Mouse (Mus musculus) cerebellum, postnatal 4 days (tissue): ENCODE data around the gene Prph2.

Experiments used
- DNase-seq, 2 experiments: peaks; one replicate each; pipeline ENCODE4 v3.0.0; 2022; ENCODE audit warnings: low spot score in 2 of 2, mixed read lengths in 1 of 2

Prph2 gene

GRCm38 (mm10) chr17:46890843-46891594 is 19.2 kb upstream of the Prph2 start:
- peak in 1 of 2 experiments; percentile 26 for DNase-seq

- no peak for DNase-seq
These were observed 14.8 kb upstream of the Prph2 start for GRCm38 (mm10) chr17:46895426-46895825.

GRCm38 (mm10) chr17:46897221-46897950 is 12.9 kb upstream of the Prph2 start:
- DNase-seq, result no peak

GRCm38 (mm10) chr17:46900941-46901340 is 9.3 kb upstream of the Prph2 start:
- no peak for DNase-seq

- peak; percentile 57 to 77 for DNase-seq
These were observed 6.3 kb upstream of the Prph2 start for GRCm38 (mm10) chr17:46903876-46904490.

GRCm38 (mm10) chr17:46912331-46912730 is 2.1 kb downstream of the Prph2 start:
- no peak for DNase-seq

GRCm38 (mm10) chr17:46915129-46915528 is 4.9 kb downstream of the Prph2 start:
- no peak for DNase-seq

DNA sequence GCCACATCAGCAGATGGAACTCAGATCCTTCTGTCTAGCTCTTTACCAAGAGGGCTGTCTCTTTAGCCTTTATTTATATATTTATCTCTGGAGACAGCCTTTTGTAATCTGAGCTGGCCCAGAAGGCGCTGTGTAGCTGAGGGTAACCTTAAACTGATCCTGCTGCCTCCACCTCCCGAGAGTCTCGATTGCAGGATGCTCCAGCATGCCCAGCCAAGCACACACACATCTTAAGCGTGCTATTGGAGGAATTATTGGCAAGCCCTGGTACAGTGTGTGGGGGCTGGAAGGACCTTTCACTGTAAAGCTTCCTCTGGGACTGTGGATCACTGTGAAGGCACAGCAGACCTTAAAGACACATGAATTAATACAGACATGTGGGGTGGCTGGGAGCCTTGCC is 8.7 kb downstream of the Prph2 start:
- no peak for DNase-seq

- DNase-seq, result no peak
These were observed 10.6 kb downstream of the Prph2 start for GRCm38 (mm10) chr17:46920855-46921254.

DNA sequence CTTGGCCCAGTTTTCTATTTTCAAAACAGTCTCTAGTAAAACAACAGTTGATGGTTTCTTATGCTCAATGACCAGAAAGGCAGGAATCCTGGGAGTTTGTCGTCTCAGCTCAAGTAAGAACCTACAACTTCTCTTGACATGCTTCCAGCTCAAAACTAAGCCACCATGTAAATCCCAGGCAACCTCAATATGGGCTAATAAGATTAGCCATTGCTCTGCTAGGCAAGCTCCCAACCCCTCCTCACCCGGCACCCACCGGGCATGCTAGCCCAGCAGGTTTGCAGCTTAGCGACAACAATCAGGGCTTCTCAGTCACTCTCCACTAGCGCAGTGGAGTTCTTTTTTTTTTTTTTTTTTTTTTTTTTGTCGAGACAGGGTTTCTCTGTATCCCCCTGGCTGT is 15.9 kb downstream of the Prph2 start:
- no peak for DNase-seq

DNA sequence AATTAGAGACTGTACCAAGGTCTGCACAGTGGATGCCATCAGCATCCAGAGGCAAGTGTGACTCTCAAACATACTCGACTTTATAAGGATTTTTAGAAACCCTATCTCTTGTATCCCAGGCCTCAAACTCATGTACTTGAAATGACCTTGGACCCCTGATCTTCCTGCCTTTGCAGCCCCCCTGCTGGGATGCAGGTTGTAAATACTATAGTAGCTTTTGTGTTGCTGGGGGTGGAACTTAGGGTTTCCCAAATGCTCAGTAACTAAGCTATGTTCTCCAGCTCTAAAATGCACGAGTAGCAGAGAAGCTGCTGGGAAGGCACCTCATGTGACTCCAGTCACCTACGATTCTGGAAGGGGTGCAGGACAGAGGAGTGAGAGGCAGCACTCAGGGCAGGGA is 16.7 kb downstream of the Prph2 start:
- DNase-seq, result no peak

DNA sequence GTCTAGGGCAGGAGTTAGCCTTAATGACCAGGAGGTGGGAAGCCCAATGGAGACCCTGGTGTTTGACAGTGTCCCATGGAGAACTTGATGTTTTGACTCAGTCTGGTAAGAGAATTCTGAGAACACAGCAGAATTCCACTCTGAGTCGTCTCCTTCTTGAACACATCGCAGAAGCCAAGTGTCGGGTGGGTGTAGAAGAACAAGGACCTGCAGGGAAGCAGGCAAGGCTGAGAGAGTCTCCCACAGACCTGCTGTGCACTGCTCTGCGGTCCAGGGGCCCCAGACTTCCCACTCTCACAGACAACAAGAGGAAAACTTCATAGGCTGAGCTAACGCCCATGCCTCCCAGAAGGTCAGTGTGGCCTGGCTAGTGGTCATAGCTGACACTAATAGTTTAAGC is 17.5 kb downstream of the Prph2 start:
- no peak for DNase-seq

GRCm38 (mm10) chr17:46929277-46929676 is 19.0 kb downstream of the Prph2 start:
- no peak for DNase-seq

DNA sequence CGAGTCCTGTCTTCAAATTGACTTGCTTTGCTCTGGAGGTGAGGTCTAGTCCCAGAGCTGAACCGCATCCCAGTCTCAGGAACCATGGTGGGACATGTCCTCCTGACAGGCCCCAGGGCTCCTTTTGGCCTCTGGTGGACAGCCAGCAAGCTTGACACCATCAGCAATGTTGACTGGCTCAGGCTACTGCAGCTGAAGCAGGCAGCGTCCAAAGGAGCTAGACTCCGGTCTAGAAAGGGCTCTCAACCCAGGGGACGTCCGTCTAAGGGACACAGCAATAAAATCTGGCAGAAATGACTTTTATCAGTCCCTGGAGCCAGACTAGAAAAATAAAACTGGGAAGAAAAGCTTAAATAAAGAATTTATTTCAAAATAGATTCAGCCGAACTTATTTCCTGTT is 19.6 kb downstream of the Prph2 start:
- DNase-seq, result no peak

DNA sequence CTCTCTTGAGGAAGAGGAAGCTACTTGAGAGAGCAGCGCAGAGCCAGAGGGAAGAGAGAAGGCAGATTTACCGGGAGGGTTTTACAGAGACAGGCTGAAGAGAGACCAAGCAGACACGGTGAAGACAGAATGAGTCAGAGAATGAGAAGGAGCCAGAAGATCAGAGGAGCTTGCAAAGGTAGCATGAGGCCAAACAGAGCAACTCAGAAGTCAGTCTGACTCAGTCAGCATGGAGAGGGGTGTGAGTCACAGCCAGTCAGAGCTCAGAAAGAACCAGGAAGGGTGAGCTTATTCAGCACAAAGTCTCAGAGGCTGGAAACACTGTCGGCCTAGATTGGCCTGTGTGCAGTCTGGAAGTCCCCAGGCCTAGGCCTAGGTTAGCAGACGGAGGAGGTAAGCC is 22.7 kb downstream of the Prph2 start:
- DNase-seq, result no peak

- peak; percentile 33 to 50 for DNase-seq
These were observed 23.5 kb downstream of the Prph2 start for GRCm38 (mm10) chr17:46933557-46934348.

DNA sequence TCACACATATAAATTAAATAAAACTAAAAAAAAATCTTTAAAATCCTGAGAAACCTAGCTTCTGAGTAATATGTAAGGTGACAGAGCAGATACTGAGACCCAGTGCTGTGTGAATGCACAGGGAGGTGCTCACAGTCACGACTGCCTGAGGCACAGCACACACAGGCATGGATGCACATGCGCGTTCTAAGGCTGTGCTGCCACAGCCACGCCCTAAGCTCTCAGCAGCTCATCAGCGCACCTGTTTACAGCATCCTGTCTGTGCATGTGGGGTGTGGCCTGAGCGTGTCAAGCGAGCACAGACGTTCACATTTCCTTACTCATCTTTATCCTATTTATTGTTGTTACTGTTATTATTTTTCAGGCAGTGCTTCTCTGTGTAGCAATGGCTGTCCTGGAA is 30.2 kb downstream of the Prph2 start:
- no peak for DNase-seq

DNA sequence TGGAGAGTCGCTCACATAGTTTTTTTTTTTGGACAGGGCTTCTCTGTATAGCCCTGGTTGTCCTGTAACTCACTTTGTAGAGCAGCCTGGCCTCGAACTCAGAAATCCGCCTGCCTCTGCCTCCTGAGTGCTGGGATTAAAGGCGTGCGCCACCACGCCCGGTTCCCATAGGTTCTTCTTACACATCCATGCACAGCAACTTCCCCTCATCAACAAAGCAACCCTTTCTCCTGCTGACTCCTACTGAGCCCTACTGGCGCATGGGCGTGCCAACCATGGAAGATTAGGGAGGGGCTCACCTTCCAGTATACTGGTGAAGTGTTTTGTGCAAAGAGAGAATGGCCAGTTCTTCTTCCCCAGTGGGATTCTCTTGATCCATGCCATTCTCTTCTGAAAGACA is 32.2 kb downstream of the Prph2 start:
- no peak for DNase-seq

- no peak for DNase-seq
These were observed 36.0 kb downstream of the Prph2 start for GRCm38 (mm10) chr17:46946276-46946675.

DNA sequence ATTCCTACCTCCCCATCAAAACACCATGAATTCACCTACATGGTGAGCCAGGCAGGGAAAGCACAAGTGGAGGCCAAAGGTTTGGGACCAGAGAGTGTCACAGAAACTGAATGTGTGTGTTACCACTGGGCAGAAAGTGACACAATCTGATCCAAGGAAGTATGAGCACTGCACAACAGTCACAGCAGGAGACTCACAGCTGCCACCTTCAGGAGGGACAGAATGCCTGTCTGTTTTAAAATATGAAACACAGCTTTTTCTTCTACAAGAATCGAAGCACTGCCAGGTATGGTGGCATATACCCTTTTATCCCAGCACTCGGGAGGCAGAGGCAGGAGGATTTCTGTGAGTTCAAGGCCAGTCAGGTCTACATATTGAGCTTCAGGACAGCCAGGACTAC is 47.8 kb downstream of the Prph2 start:
- no peak for DNase-seq

- DNase-seq, result no peak
These were observed 50.0 kb downstream of the Prph2 start for GRCm38 (mm10) chr17:46960216-46960615.

DNA sequence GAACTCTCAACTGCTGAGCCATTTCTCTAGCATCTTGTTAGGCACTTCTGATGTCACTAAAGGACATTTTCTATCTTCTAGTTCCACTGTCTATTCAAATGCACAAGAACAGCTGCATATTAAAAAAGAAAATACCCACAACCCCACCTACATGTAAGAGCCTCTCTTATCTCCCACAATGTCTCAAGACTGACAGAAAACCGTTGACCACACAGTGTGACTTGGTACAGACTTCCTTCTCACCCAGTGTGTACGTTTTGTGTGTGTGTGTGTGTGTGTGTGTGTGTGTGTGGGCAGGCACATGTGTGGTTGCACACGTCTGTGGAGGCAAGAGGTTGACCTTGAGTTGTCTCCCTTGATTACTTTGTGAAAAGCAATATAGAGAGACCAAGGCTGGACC is 51.9 kb downstream of the Prph2 start:
- DNase-seq, result no peak
